7 mouse cellular contexts compared by ENCODE assay signal in genomic region chr10:111506101-111506925, GRCm38 (mm10). TPM values are rescaled to one million over a fixed set of nuclear protein-coding genes. Genes with fewer than 3 reads are reported as not detected.
DNase-seq lines count a peak whose midpoint lies in the region; ATAC-seq lines count a peak whose summit lies in the region.

Gene Phlda1, plus strand, starts transcription at chr10:111506286.

- H3K27ac ChIP-seq in intestine, embryonic 16.5 days (ENCODE audit: low read length) = peak within 1 kb of the TSS; percentile 97
- H3K27ac ChIP-seq in midbrain, embryonic 11.5 days (ENCODE audit: low read depth, low read length) = peak within 1 kb of the TSS; percentile 78

- H3K4me1 ChIP-seq in intestine, embryonic 16.5 days (ENCODE audit: control insufficient read depth, insufficient read depth, low read length) = peaks cover 26% of the 10 kb centered on the region
- peaks cover 5% of the 10 kb centered on the region; the same call in 1 of the 2 replicates for H3K4me1 ChIP-seq in midbrain, embryonic 11.5 days (ENCODE audit: control insufficient read depth, insufficient read depth, low read length)

- intact Hi-C loops in left cerebral cortex, postnatal 36 days (cut with DNase I) = loop anchor here (1.0 to 5.0 kb wide), 3 partner anchors 191 to 451 kb away; no protein-coding TSS in a partner anchor

- DNase-seq in adrenal gland, adult 2 months = peak; percentile 100
- DNase-seq in embryo, embryonic 11.5 days (ENCODE audit: low read depth, low spot score) = peak; percentile 79
- peak; percentile 92 to 94 for DNase-seq in gastrocnemius, postnatal 4 days (ENCODE audit: low spot score in 2 of 2)
- DNase-seq in left cerebral cortex, postnatal 36 days (ENCODE audit: low spot score in 2 of 2) = peak; percentile 93
- peak; percentile 98 for DNase-seq in midbrain, embryonic 11.5 days (ENCODE audit: low spot score, missing footprints)
- DNase-seq in skeletal muscle tissue, adult 2 months (ENCODE audit: low read depth, low spot score) = peak; percentile 93

- H3K4me2 ChIP-seq in intestine, embryonic 16.5 days (ENCODE audit: low read depth, low read length) = peak within 1 kb of the TSS; percentile 91
- H3K4me2 ChIP-seq in midbrain, embryonic 11.5 days = peak within 1 kb of the TSS; percentile 67

- WGBS in intestine, embryonic 16.5 days = under 1% methylated on average over 72 of the region's 94 CpGs
- under 1% methylated on average over 56 of the region's 94 CpGs for WGBS in midbrain, embryonic 11.5 days

- H3K27me3 ChIP-seq in intestine, embryonic 16.5 days (replicated peaks; ENCODE audit: control insufficient read depth, insufficient read depth, low read length) = no peaks in the 10 kb centered on the region
- no peaks in the 10 kb centered on the region for H3K27me3 ChIP-seq in midbrain, embryonic 11.5 days (ENCODE audit: control insufficient read depth, insufficient read depth, low read length)

- H3K9me3 ChIP-seq in intestine, embryonic 16.5 days (ENCODE audit: control insufficient read depth, low read length) = no peaks in the 10 kb centered on the region
- H3K9me3 ChIP-seq in midbrain, embryonic 11.5 days (ENCODE audit: control insufficient read depth, low read length) = no peaks in the 10 kb centered on the region

- peak within 1 kb of the TSS; percentile 66 for H3K4me3 ChIP-seq in intestine, embryonic 16.5 days (ENCODE audit: low read length)
- H3K4me3 ChIP-seq in midbrain, embryonic 11.5 days (ENCODE audit: low read depth, low read length) = peak within 1 kb of the TSS; percentile 66

- no peaks in the 10 kb centered on the region for H3K36me3 ChIP-seq in intestine, embryonic 16.5 days (ENCODE audit: control insufficient read depth, insufficient read depth, low read length)
- H3K36me3 ChIP-seq in midbrain, embryonic 11.5 days (ENCODE audit: control insufficient read depth, insufficient read depth, low read length) = no peaks in the 10 kb centered on the region

- H3K9ac ChIP-seq in intestine, embryonic 16.5 days (ENCODE audit: low read depth, low read length) = peak within 1 kb of the TSS; percentile 90
- H3K9ac ChIP-seq in midbrain, embryonic 11.5 days (ENCODE audit: low read length) = peak within 1 kb of the TSS; percentile 81

- ATAC-seq in intestine, embryonic 16.5 days = peak; percentile 94
- ATAC-seq in midbrain, embryonic 11.5 days (ENCODE audit: low FRiP score) = peak; percentile 90

RNA-seq across cellular contexts. Expression of gene Phlda1, which starts in this region (rescaled TPM):
- total RNA-seq in adrenal gland, adult 2 months (2021) = 10 to 100 TPM; 58.7 to 66.1 TPM
- 113 and 162 TPM in 2 replicates for polyA plus RNA-seq in adrenal gland, adult 2 months (2012; rRNA removed)
- total RNA-seq in gastrocnemius, postnatal 4 days (2021) = 10 to 100 TPM; 13.5 to 13.6 TPM
- 31.9 and 32.2 TPM in 2 replicates for polyA plus RNA-seq in intestine, embryonic 16.5 days (2015; fragmentation: Nextera tagmentation; extraction: Ambion mirVana)
- total RNA-seq in left cerebral cortex, postnatal 36 days (2021) = 10 to 100 TPM; 30.9 to 34.3 TPM
- 13.0 and 13.1 TPM in 2 replicates for polyA plus RNA-seq in midbrain, embryonic 11.5 days (2014; fragmentation: Nextera tagmentation; extraction: Ambion mirVana)

Comparison
In these comparisons a context has a peak if more than half of its experiments do, and no peak if none do; other contexts are left out.
1. Peak in every context shown above with its lines: DNase-seq, ATAC-seq, H3K4me3 ChIP-seq and H3K27ac ChIP-seq.